Mouse (Mus musculus): Measurements from ENCODE around the gene Fmnl2.

DNA sequence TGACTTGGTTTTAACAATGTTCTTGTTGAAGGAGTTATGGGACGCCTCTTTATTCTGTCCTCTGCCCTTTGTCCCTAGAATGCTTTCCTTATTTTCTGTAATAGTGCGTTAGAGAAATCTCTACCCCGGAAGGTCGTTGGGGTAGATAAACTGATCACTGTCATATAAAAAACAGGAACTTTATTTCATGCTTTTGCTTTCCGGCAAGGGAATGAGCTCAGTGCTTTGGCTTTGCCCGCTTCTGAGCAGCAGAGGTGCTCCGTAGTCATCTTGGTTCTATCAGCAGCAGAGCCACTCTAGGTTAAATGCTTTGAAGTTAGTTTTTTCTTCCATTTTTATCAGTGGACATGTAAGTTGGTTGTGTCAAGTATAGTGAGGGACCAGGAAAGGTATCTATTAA lies 135.6 kb downstream of the Fmnl2 start:
- TF ChIP-seq CTCF (IDR thresholded peaks at IDR 0.05; ENCODE audit: low read depth): no peak
- no peak for TF ChIP-seq EP300 (optimal IDR thresholded peaks at IDR 0.05)
